Mouse (Mus musculus) ES-E14 (cell line): Measurements from ENCODE around the gene Tiam1. TPM values are rescaled to one million over a fixed set of nuclear protein-coding genes. Genes with fewer than 3 reads are reported as not detected.

Experiments used
- DNase-seq: peaks from one replicate; pipeline ENCODE4 v3.0.0-alpha.2; 2013; ENCODE audit warnings: low read depth, low spot score
- H3K27ac ChIP-seq: 2 replicates; pipeline ENCODE4 v1.5.1; 2012; ENCODE audit warnings: low read depth, mild to moderate bottlenecking, low read length, moderate library complexity, mixed read lengths; ENCODE audit not compliant: poor library complexity, insufficient read depth, severe bottlenecking
- H3K36me3 ChIP-seq: 2 replicates; pipeline ENCODE4 v1.6.1; 2012; ENCODE audit warnings: mild to moderate bottlenecking, low read length, moderate library complexity, mixed read lengths; ENCODE audit not compliant: control insufficient read depth, poor library complexity, insufficient read depth, severe bottlenecking
- H3K4me1 ChIP-seq, 2 experiments: fragments of 150-350 bp in 1 of 2; sonication (generic) in 1 of 2; 2 replicates each; pipeline ENCODE4 v1.6.1; 2012; ENCODE audit warnings: low read length in 2 of 2, mild to moderate bottlenecking in 1 of 2, mixed read lengths in 1 of 2; ENCODE audit not compliant: control insufficient read depth in 2 of 2, insufficient read depth in 2 of 2, poor library complexity in 1 of 2
- H3K4me3 ChIP-seq, 2 experiments: fragments of 150-350 bp in 1 of 2; sonication (generic) in 1 of 2; 2 replicates each; pipeline ENCODE4 v1.5.1; 2012; ENCODE audit warnings: low read length in 2 of 2, low read depth in 1 of 2, mild to moderate bottlenecking in 1 of 2, mixed read lengths in 1 of 2; ENCODE audit not compliant: insufficient read depth in 1 of 2, poor library complexity in 1 of 2, severe bottlenecking in 1 of 2
- H3K9ac ChIP-seq: 2 replicates; pipeline ENCODE4 v1.6.1; 2012; ENCODE audit warnings: low read depth, mild to moderate bottlenecking, low read length, mixed read lengths; ENCODE audit not compliant: poor library complexity, insufficient read depth, severe bottlenecking
- H3K9me3 ChIP-seq: fragments of 150-350 bp; sonication (generic); 2 replicates; pipeline ENCODE4 v1.6.1; 2012; ENCODE audit warnings: low read depth, mild to moderate bottlenecking, low read length; ENCODE audit not compliant: control insufficient read depth, insufficient read depth
- CHD2 ChIP-seq: IDR thresholded peaks from 2 replicates; pipeline ENCODE4 v1.6.1; 2014; ENCODE audit warnings: mild to moderate bottlenecking, low read depth, low read length, inconsistent platforms
- HCFC1 ChIP-seq: IDR thresholded peaks from 2 replicates; pipeline ENCODE4 v1.6.1; 2012; ENCODE audit warnings: low read length, inconsistent platforms, borderline replicate concordance; ENCODE audit not compliant: insufficient read depth
- MAFK ChIP-seq: IDR thresholded peaks from 2 replicates; pipeline ENCODE4 v1.6.1; 2014; ENCODE audit warnings: mild to moderate bottlenecking, low read depth, low read length, inconsistent platforms; ENCODE audit not compliant: insufficient read depth
- ZC3H11A ChIP-seq: IDR thresholded peaks from 2 replicates; pipeline ENCODE4 v1.6.1; 2012; ENCODE audit warnings: low read depth, mild to moderate bottlenecking, inconsistent platforms, low read length, borderline replicate concordance
- ZNF384 ChIP-seq: IDR thresholded peaks from 2 replicates; pipeline ENCODE4 v1.6.1; 2012; ENCODE audit warnings: low read depth, low read length, inconsistent platforms
- in situ Hi-C, 2 experiments: fragments of 600-800 bp; cut with MboI; formaldehyde crosslinking; loops; one replicate each; pipeline ENCODE4 v1.15.1; 2025; ENCODE audit warnings: low sequenced_read_pairs in 2 of 2, inconsistent platforms in 1 of 2; ENCODE audit not compliant: unreplicated experiment in 2 of 2
- total RNA-seq: library from RNA; depleted of rRNA; stranded (reverse); fragments of 300-350 nt; gene quantifications from 2 replicates; pipeline ENCODE4 v1.2.3, GENCODE M21; 2012

Gene Tiam1
- total RNA-seq, 1 experiment = 15.7 TPM

GRCm38 (mm10) chr16:90103726-90104125 lies 39.8 kb downstream of the Tiam1 start:
- no peaks in the 10 kb centered on the region; a peak in 1 of 4 replicates for H3K4me1 ChIP-seq
- TF ChIP-seq CHD2 (no peak), HCFC1 (no peak), ZC3H11A (no peak), ZNF384 (no peak), MAFK (no peak)

DNA sequence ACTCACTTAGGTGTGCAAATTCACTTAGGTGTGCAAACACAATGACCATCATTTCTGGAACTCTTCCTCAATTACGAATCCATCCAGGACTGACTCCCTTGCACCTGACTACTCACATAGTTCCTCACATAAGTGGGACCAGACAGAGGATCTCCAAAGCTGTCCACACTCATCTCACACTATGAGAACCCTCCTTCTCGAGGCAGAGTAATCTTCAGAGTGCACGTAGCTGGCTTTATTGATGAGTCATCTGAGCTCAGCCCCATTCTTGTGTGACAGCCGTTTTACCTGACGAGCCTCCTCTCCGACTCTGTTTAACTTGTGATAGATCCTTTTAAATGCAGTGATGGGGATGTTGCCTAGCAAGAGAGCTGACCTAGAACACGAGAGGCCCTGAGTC lies 41.0 kb downstream of the Tiam1 start:
- Histone ChIP-seq H3K4me1 (peaks cover 0 to 3% of the 10 kb centered on the region in 2 experiments; a peak in 1 of 4 replicates), H3K9me3 (no peaks in the 10 kb centered on the region), H3K4me3 (no peak overlapping the region), H3K27ac (no peak overlapping the region), H3K9ac (no peak overlapping the region), H3K36me3 (no peaks in the 10 kb centered on the region)
- in situ Hi-C loops = no loop called here
- no peak for DNase-seq
- TF ChIP-seq ZNF384 = no peak
- TF ChIP-seq MAFK = 0 out of 2 replicates have a peak, but pooled peaks have one; percentile 30

More at GRCm38 (mm10) chr16:90103726-90104125, 39.8 kb downstream of the Tiam1 start:
- no peaks in the 10 kb centered on the region for H3K9me3 ChIP-seq
- H3K4me3 ChIP-seq = no peak overlapping the region
- no peak overlapping the region for H3K9ac ChIP-seq
- H3K36me3 ChIP-seq = no peaks in the 10 kb centered on the region
- H3K27ac ChIP-seq = no peak overlapping the region
- DNase-seq = no peak
- in situ Hi-C loops = no loop called here

- Histone ChIP-seq H3K4me1 (peaks cover 6 to 17% of the 10 kb centered on the region in 2 experiments), H3K9ac (no peak overlapping the region), H3K9me3 (no peaks in the 10 kb centered on the region), H3K36me3 (no peaks in the 10 kb centered on the region), H3K4me3 (no peak overlapping the region), H3K27ac (no peak overlapping the region)
- TF ChIP-seq HCFC1 = no peak
- no peak for TF ChIP-seq ZNF384
- no peak for TF ChIP-seq MAFK
- TF ChIP-seq ZC3H11A = no peak
- TF ChIP-seq CHD2 = no peak
- in situ Hi-C loops = no loop called here
- DNase-seq = no peak
Measured at GRCm38 (mm10) chr16:90098191-90098605, 45.4 kb downstream of the Tiam1 start.

DNA sequence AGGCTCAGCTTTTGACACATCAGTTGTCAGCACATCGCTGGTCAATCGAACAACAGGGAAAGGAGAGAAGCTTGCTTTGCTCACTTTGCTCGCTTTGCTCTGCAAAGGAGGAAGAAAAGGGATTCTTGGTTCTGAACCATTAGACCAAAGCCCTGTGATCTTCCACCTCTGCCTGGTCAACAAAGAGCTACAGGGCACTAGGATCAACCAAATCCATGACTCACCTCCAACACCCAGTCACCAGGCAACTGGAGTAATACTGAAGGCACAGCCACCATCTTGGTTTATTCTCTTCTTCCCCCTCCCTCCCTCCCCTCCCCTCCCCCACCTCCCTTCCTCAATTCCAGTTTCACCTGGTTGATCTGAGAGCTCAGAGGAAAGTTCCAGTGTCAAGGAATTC lies 45.8 kb downstream of the Tiam1 start:
- no peak overlapping the region for H3K27ac ChIP-seq
- no peaks in the 10 kb centered on the region for H3K36me3 ChIP-seq
- H3K4me3 ChIP-seq = no peak overlapping the region
- peaks cover 6 to 17% of the 10 kb centered on the region in 2 experiments for H3K4me1 ChIP-seq
- DNase-seq = no peak
- TF ChIP-seq HCFC1 (no peak), MAFK (no peak)
- H3K9ac ChIP-seq = no peak overlapping the region
- H3K9me3 ChIP-seq = no peaks in the 10 kb centered on the region
- in situ Hi-C loops = no loop called here

DNA sequence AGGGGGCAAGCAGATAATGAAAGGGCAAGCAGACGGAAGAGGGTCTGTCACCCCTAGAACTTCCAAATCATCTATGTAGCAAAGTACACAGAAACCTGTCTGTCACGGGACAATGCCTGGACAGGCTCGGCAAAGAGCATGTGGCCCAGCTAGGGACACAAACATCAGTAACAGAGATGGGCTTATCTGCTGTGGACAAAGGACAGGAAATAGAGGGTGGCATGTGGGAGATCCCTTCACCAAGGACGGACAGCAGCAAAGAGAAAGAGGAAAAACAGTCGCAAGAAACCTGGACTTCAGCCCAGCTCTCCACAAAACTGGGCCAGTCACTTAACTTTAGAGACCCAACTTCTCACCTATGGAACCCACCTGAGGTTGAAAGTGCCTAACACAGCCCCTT lies 47.6 kb downstream of the Tiam1 start:
- DNase-seq = no peak
- Histone ChIP-seq H3K9ac (no peak overlapping the region), H3K4me3 (no peak overlapping the region), H3K27ac (no peak overlapping the region), H3K4me1 (peaks cover 6 to 17% of the 10 kb centered on the region in 2 experiments), H3K36me3 (no peaks in the 10 kb centered on the region), H3K9me3 (no peaks in the 10 kb centered on the region)
- no peak for TF ChIP-seq ZNF384
- no peak for TF ChIP-seq CHD2
- no peak for TF ChIP-seq MAFK
- no peak for TF ChIP-seq HCFC1
- TF ChIP-seq ZC3H11A = no peak
- in situ Hi-C loops = no loop called here
